Mouse (Mus musculus): ENCODE measurements around the gene Nabp1. TPM values are rescaled to one million over a fixed set of nuclear protein-coding genes. Genes with fewer than 3 reads are reported as not detected.

Gene Nabp1
- polyA plus RNA-seq (2015; fragmentation: Nextera tagmentation; extraction: Ambion mirVana) = 12.7 and 14.9 TPM in 2 replicates

GRCm38 (mm10) chr1:51478262-51479026 is at the start of gene Nabp1:
TSS of gene Nabp1 (minus strand) at chr1:51478425.
- Histone ChIP-seq H3K4me3 (peak within 1 kb of the TSS; percentile 77), H3K4me1 (peaks cover 8% of the 10 kb centered on the region), H3K36me3 (peaks cover 4% of the 10 kb centered on the region; the same call in 1 of the 2 replicates), H3K4me2 (peak within 1 kb of the TSS; percentile 99), H3K27me3 (replicated peaks) (no peaks in the 10 kb centered on the region), H3K27ac (replicated peaks) (peak within 1 kb of the TSS; percentile 88), H3K9ac (peak within 1 kb of the TSS; percentile 90), H3K9me3 (no peaks in the 10 kb centered on the region)
- under 1% methylated on average over 51 of the region's 51 CpGs for WGBS
- peak; percentile 100 for ATAC-seq (ENCODE audit: extremely low read depth, insufficient number of reproducible peaks, low FRiP score, low TSS enrichment)

- Histone ChIP-seq H3K9ac (no peak overlapping the region), H3K27me3 (replicated peaks) (no peaks in the 10 kb centered on the region), H3K4me2 (no peak overlapping the region), H3K36me3 (no peaks in the 10 kb centered on the region), H3K27ac (replicated peaks) (no peak overlapping the region), H3K4me3 (no peak overlapping the region), H3K4me1 (peaks cover 12% of the 10 kb centered on the region), H3K9me3 (no peaks in the 10 kb centered on the region)
- no peak for ATAC-seq (ENCODE audit: extremely low read depth, insufficient number of reproducible peaks, low FRiP score, low TSS enrichment)
- WGBS = 50% methylated on average over 1 of the region's 1 CpGs
Observed at GRCm38 (mm10) chr1:51525563-51526265, 47.5 kb upstream of the Nabp1 start.

GRCm38 (mm10) chr1:51521651-51522050 is 43.4 kb upstream of the Nabp1 start:
- Histone ChIP-seq H3K4me2 (no peak overlapping the region), H3K4me1 (no peaks in the 10 kb centered on the region), H3K27me3 (replicated peaks) (no peaks in the 10 kb centered on the region), H3K9me3 (no peaks in the 10 kb centered on the region), H3K36me3 (no peaks in the 10 kb centered on the region), H3K4me3 (no peak overlapping the region), H3K27ac (replicated peaks) (no peak overlapping the region), H3K9ac (no peak overlapping the region)
- ATAC-seq (ENCODE audit: extremely low read depth, insufficient number of reproducible peaks, low FRiP score, low TSS enrichment) = no peak
- 81% methylated on average over 8 of the region's 8 CpGs for WGBS

GRCm38 (mm10) chr1:51520246-51520780 is 42.1 kb upstream of the Nabp1 start:
- Histone ChIP-seq H3K4me1 (peaks cover 5% of the 10 kb centered on the region), H3K4me2 (no peak overlapping the region), H3K27me3 (replicated peaks) (no peaks in the 10 kb centered on the region), H3K4me3 (no peak overlapping the region), H3K27ac (replicated peaks) (no peak overlapping the region), H3K9ac (no peak overlapping the region), H3K36me3 (no peaks in the 10 kb centered on the region), H3K9me3 (no peaks in the 10 kb centered on the region)
- WGBS = 74% methylated on average over 5 of the region's 5 CpGs
- no peak for ATAC-seq (ENCODE audit: extremely low read depth, insufficient number of reproducible peaks, low FRiP score, low TSS enrichment)

GRCm38 (mm10) chr1:51519112-51519511 is 40.9 kb upstream of the Nabp1 start:
- no peak overlapping the region for H3K27ac ChIP-seq (replicated peaks)
- H3K4me1 ChIP-seq = peaks cover 17% of the 10 kb centered on the region

GRCm38 (mm10) chr1:51515625-51516024 is 37.4 kb upstream of the Nabp1 start:
- Histone ChIP-seq H3K9me3 (no peaks in the 10 kb centered on the region), H3K9ac (no peak overlapping the region), H3K4me3 (no peak overlapping the region), H3K27ac (replicated peaks) (peak overlapping the region; percentile 82), H3K4me1 (peaks cover 24% of the 10 kb centered on the region), H3K27me3 (replicated peaks) (no peaks in the 10 kb centered on the region), H3K4me2 (no peak overlapping the region), H3K36me3 (no peaks in the 10 kb centered on the region)
- whole genome bisulfite sequencing = 33% methylated on average over 2 of the region's 2 CpGs
- no peak for ATAC-seq (ENCODE audit: extremely low read depth, insufficient number of reproducible peaks, low FRiP score, low TSS enrichment)

More at GRCm38 (mm10) chr1:51519112-51519511, 40.9 kb upstream of the Nabp1 start:
- 79% methylated on average over 3 of the region's 3 CpGs for WGBS
- H3K4me3 ChIP-seq = no peak overlapping the region
- no peaks in the 10 kb centered on the region for H3K36me3 ChIP-seq
- no peak overlapping the region for H3K9ac ChIP-seq
- no peak for ATAC-seq (ENCODE audit: extremely low read depth, insufficient number of reproducible peaks, low FRiP score, low TSS enrichment)
- H3K9me3 ChIP-seq = no peaks in the 10 kb centered on the region
- H3K27me3 ChIP-seq (replicated peaks) = no peaks in the 10 kb centered on the region
- no peak overlapping the region for H3K4me2 ChIP-seq

GRCm38 (mm10) chr1:51515041-51515440 is 36.8 kb upstream of the Nabp1 start:
- Histone ChIP-seq H3K27me3 (replicated peaks) (no peaks in the 10 kb centered on the region), H3K9me3 (no peaks in the 10 kb centered on the region), H3K4me2 (peak overlapping the region; percentile 22; the same call in 1 of the 2 replicates), H3K36me3 (no peaks in the 10 kb centered on the region), H3K4me1 (peaks cover 29% of the 10 kb centered on the region), H3K27ac (replicated peaks) (peak overlapping the region; percentile 82), H3K4me3 (no peak overlapping the region), H3K9ac (no peak overlapping the region)
- no peak for ATAC-seq (ENCODE audit: extremely low read depth, insufficient number of reproducible peaks, low FRiP score, low TSS enrichment)
- WGBS = 22% methylated on average over 3 of the region's 3 CpGs

- no peaks in the 10 kb centered on the region for H3K9me3 ChIP-seq
- H3K9ac ChIP-seq = no peak overlapping the region
- no peaks in the 10 kb centered on the region for H3K27me3 ChIP-seq (replicated peaks)
- no peak for ATAC-seq (ENCODE audit: extremely low read depth, insufficient number of reproducible peaks, low FRiP score, low TSS enrichment)
- WGBS = 16% methylated on average over 2 of the region's 2 CpGs
- peaks cover 36% of the 10 kb centered on the region for H3K4me1 ChIP-seq
- peak overlapping the region; percentile 22; the same call in 1 of the 2 replicates for H3K4me2 ChIP-seq
- peak overlapping the region; percentile 82 for H3K27ac ChIP-seq (replicated peaks)
- no peak overlapping the region for H3K4me3 ChIP-seq
- H3K36me3 ChIP-seq = no peaks in the 10 kb centered on the region
Observed at GRCm38 (mm10) chr1:51514379-51514778, 36.2 kb upstream of the Nabp1 start.

GRCm38 (mm10) chr1:51513059-51513713 is 35.0 kb upstream of the Nabp1 start:
- Histone ChIP-seq H3K4me1 (peaks cover 46% of the 10 kb centered on the region), H3K27me3 (replicated peaks) (no peaks in the 10 kb centered on the region), H3K4me2 (no peak overlapping the region), H3K9ac (no peak overlapping the region), H3K9me3 (no peaks in the 10 kb centered on the region), H3K4me3 (no peak overlapping the region), H3K36me3 (no peaks in the 10 kb centered on the region), H3K27ac (replicated peaks) (no peak overlapping the region)
- WGBS = 80% methylated on average over 7 of the region's 7 CpGs
- ATAC-seq (ENCODE audit: extremely low read depth, insufficient number of reproducible peaks, low FRiP score, low TSS enrichment) = no peak

GRCm38 (mm10) chr1:51512326-51512725 is 34.1 kb upstream of the Nabp1 start:
- Histone ChIP-seq H3K9me3 (no peaks in the 10 kb centered on the region), H3K9ac (no peak overlapping the region), H3K27me3 (replicated peaks) (no peaks in the 10 kb centered on the region), H3K4me1 (peaks cover 52% of the 10 kb centered on the region), H3K36me3 (no peaks in the 10 kb centered on the region), H3K27ac (replicated peaks) (no peak overlapping the region), H3K4me2 (no peak overlapping the region), H3K4me3 (no peak overlapping the region)
- ATAC-seq (ENCODE audit: extremely low read depth, insufficient number of reproducible peaks, low FRiP score, low TSS enrichment) = no peak
- 71% methylated on average over 2 of the region's 2 CpGs for WGBS

GRCm38 (mm10) chr1:51509776-51510175 is 31.6 kb upstream of the Nabp1 start:
- Histone ChIP-seq H3K4me2 (no peak overlapping the region), H3K9ac (no peak overlapping the region), H3K4me1 (peaks cover 45% of the 10 kb centered on the region), H3K9me3 (no peaks in the 10 kb centered on the region), H3K27me3 (replicated peaks) (no peaks in the 10 kb centered on the region), H3K36me3 (no peaks in the 10 kb centered on the region), H3K27ac (replicated peaks) (peak overlapping the region; percentile 77), H3K4me3 (no peak overlapping the region)
- ATAC-seq (ENCODE audit: extremely low read depth, insufficient number of reproducible peaks, low FRiP score, low TSS enrichment) = no peak
- 59% methylated on average over 8 of the region's 8 CpGs for WGBS

Measured in heart, embryonic 13.5 days (tissue).